Mouse (Mus musculus): ENCODE results near the gene Srsf5.
"Not testable (repeated sequence)": the region's sequence is repeated elsewhere in the genome, so short reads cannot be mapped to it uniquely, and the experiment has no call there.

Srsf5 gene

GRCm38 (mm10) chr12:80948202-80948601 lies 2.9 kb downstream of the Srsf5 start:
- no peak for DNase-seq (ENCODE audit: low spot score in 2 of 2)

- not testable (repeated sequence) for DNase-seq (ENCODE audit: low spot score in 2 of 2)
Observed at GRCm38 (mm10) chr12:80949603-80950002, 4.3 kb downstream of the Srsf5 start.

- DNase-seq (ENCODE audit: low spot score in 2 of 2): no peak
Observed at GRCm38 (mm10) chr12:80951640-80952219, 6.4 kb downstream of the Srsf5 start.

- DNase-seq (ENCODE audit: low spot score in 2 of 2): no peak
Observed at GRCm38 (mm10) chr12:80952526-80952925, 7.2 kb downstream of the Srsf5 start.

GRCm38 (mm10) chr12:80956039-80956438 lies 10.7 kb downstream of the Srsf5 start:
- no peak for DNase-seq (ENCODE audit: low spot score in 2 of 2)

GRCm38 (mm10) chr12:80957961-80958360 lies 12.7 kb downstream of the Srsf5 start:
- no peak for DNase-seq (ENCODE audit: low spot score in 2 of 2)

GRCm38 (mm10) chr12:80962566-80962965 lies 17.3 kb downstream of the Srsf5 start:
- no peak for DNase-seq (ENCODE audit: low spot score in 2 of 2)

- DNase-seq (ENCODE audit: low spot score in 2 of 2): no peak
Observed at GRCm38 (mm10) chr12:80966059-80966838, 20.9 kb downstream of the Srsf5 start.

GRCm38 (mm10) chr12:80967918-80968317 lies 22.6 kb downstream of the Srsf5 start:
- no peak for DNase-seq (ENCODE audit: low spot score in 2 of 2)

GRCm38 (mm10) chr12:80968605-80969004 lies 23.3 kb downstream of the Srsf5 start, which contains the start of gene Slc10a1:
Gene Slc10a1, minus strand, starts transcription at chr12:80968705.
- DNase-seq (ENCODE audit: low spot score in 2 of 2): no peak

GRCm38 (mm10) chr12:80970181-80970705 lies 24.9 kb downstream of the Srsf5 start:
- DNase-seq (ENCODE audit: low spot score in 2 of 2): no peak

- no peak for DNase-seq (ENCODE audit: low spot score in 2 of 2)
Observed at GRCm38 (mm10) chr12:80971756-80972155, 26.5 kb downstream of the Srsf5 start.

- DNase-seq (ENCODE audit: low spot score in 2 of 2): no peak
Observed at GRCm38 (mm10) chr12:80975939-80976671, 30.8 kb downstream of the Srsf5 start.

- DNase-seq (ENCODE audit: low spot score in 2 of 2): peak in 1 of 2 experiments; percentile 64
Observed at GRCm38 (mm10) chr12:80982326-80982725, 37.0 kb downstream of the Srsf5 start.

GRCm38 (mm10) chr12:80983695-80984094 lies 38.4 kb downstream of the Srsf5 start:
- no peak for DNase-seq (ENCODE audit: low spot score in 2 of 2)

GRCm38 (mm10) chr12:80986628-80987027 lies 41.3 kb downstream of the Srsf5 start:
- no peak for DNase-seq (ENCODE audit: low spot score in 2 of 2)

- DNase-seq (ENCODE audit: low spot score in 2 of 2): no peak
Observed at GRCm38 (mm10) chr12:80988286-80988685, 43.0 kb downstream of the Srsf5 start.

- no peak for DNase-seq (ENCODE audit: low spot score in 2 of 2)
Observed at GRCm38 (mm10) chr12:80990901-80991445, 45.7 kb downstream of the Srsf5 start.

- peak in 1 of 2 experiments; percentile 16 for DNase-seq (ENCODE audit: low spot score in 2 of 2)
Observed at GRCm38 (mm10) chr12:80991806-80992205, 46.5 kb downstream of the Srsf5 start.

- no peak for DNase-seq (ENCODE audit: low spot score in 2 of 2)
Observed at GRCm38 (mm10) chr12:80992540-80993122, 47.3 kb downstream of the Srsf5 start.

GRCm38 (mm10) chr12:80993773-80994172 lies 48.5 kb downstream of the Srsf5 start:
- DNase-seq (ENCODE audit: low spot score in 2 of 2): no peak

- no peak for DNase-seq (ENCODE audit: low spot score in 2 of 2)
Observed at GRCm38 (mm10) chr12:80995326-80995725, 50.0 kb downstream of the Srsf5 start.
